Mouse (Mus musculus) splenic B cell, adult 2 months (primary cell): ENCODE data around the gene Omp.

Experiments
- DNase-seq: peaks from one replicate; pipeline ENCODE4 v3.0.0-alpha.2; 2011; ENCODE audit warnings: low read depth, low spot score
- H3K27me3 ChIP-seq: 2 replicates; pipeline ENCODE4 v1.6.1; 2012; ENCODE audit warnings: mild to moderate bottlenecking, low read length, moderate library complexity, mixed read lengths; ENCODE audit not compliant: control insufficient read depth, poor library complexity, insufficient read depth, severe bottlenecking
- H3K36me3 ChIP-seq: 2 replicates; pipeline ENCODE4 v1.6.1; 2012; ENCODE audit warnings: mild to moderate bottlenecking, low read length, moderate library complexity, mixed read lengths; ENCODE audit not compliant: control insufficient read depth, poor library complexity, insufficient read depth, severe bottlenecking

Gene Omp

GRCm38 (mm10) chr7:98177071-98177485 lies 31.8 kb upstream of the Omp start:
- DNase-seq: no peak
- Histone ChIP-seq H3K27me3 (no peaks in the 10 kb centered on the region), H3K36me3 (no peaks in the 10 kb centered on the region)

GRCm38 (mm10) chr7:98176322-98177070 lies 31.2 kb upstream of the Omp start:
- H3K27me3 ChIP-seq: no peaks in the 10 kb centered on the region
- no peaks in the 10 kb centered on the region for H3K36me3 ChIP-seq
- no peak for DNase-seq

GRCm38 (mm10) chr7:98174883-98175755 lies 29.8 kb upstream of the Omp start:
- Histone ChIP-seq H3K27me3 (no peaks in the 10 kb centered on the region), H3K36me3 (no peaks in the 10 kb centered on the region)
- DNase-seq: no peak

- no peak for DNase-seq
- Histone ChIP-seq H3K27me3 (no peaks in the 10 kb centered on the region), H3K36me3 (no peaks in the 10 kb centered on the region)
Observed at GRCm38 (mm10) chr7:98173408-98173807, 28.1 kb upstream of the Omp start.

- Histone ChIP-seq H3K36me3 (no peaks in the 10 kb centered on the region), H3K27me3 (no peaks in the 10 kb centered on the region)
- DNase-seq: no peak
Observed at GRCm38 (mm10) chr7:98172661-98173060, 27.4 kb upstream of the Omp start.

- H3K27me3 ChIP-seq: no peaks in the 10 kb centered on the region
- no peaks in the 10 kb centered on the region for H3K36me3 ChIP-seq
- DNase-seq: no peak
Observed at GRCm38 (mm10) chr7:98171141-98172073, 26.1 kb upstream of the Omp start.

GRCm38 (mm10) chr7:98164999-98165528 lies 19.8 kb upstream of the Omp start:
- H3K27me3 ChIP-seq: no peaks in the 10 kb centered on the region
- H3K36me3 ChIP-seq: peaks cover 1% of the 10 kb centered on the region; the same call in 1 of the 2 replicates
- peak; percentile 74 for DNase-seq

- H3K36me3 ChIP-seq: peaks cover 1% of the 10 kb centered on the region; the same call in 1 of the 2 replicates
- no peak for DNase-seq
- no peaks in the 10 kb centered on the region for H3K27me3 ChIP-seq
Observed at GRCm38 (mm10) chr7:98164382-98164998, 19.2 kb upstream of the Omp start.

- DNase-seq: no peak
- Histone ChIP-seq H3K27me3 (no peaks in the 10 kb centered on the region), H3K36me3 (peaks cover 1% of the 10 kb centered on the region; the same call in 1 of the 2 replicates)
Observed at GRCm38 (mm10) chr7:98163700-98164099, 18.4 kb upstream of the Omp start.

- peaks cover 1% of the 10 kb centered on the region; the same call in 1 of the 2 replicates for H3K36me3 ChIP-seq
Observed at GRCm38 (mm10) chr7:98162239-98162638, 16.9 kb upstream of the Omp start.

GRCm38 (mm10) chr7:98160041-98160740 lies 14.9 kb upstream of the Omp start:
- Histone ChIP-seq H3K27me3 (no peaks in the 10 kb centered on the region), H3K36me3 (peaks cover 1% of the 10 kb centered on the region; the same call in 1 of the 2 replicates)
- DNase-seq: no peak

More at GRCm38 (mm10) chr7:98162239-98162638, 16.9 kb upstream of the Omp start:
- no peaks in the 10 kb centered on the region for H3K27me3 ChIP-seq
- DNase-seq: no peak

GRCm38 (mm10) chr7:98158481-98158880 lies 13.2 kb upstream of the Omp start:
- DNase-seq: no peak
- peaks cover 1% of the 10 kb centered on the region; the same call in 1 of the 2 replicates for H3K36me3 ChIP-seq
- H3K27me3 ChIP-seq: no peaks in the 10 kb centered on the region

GRCm38 (mm10) chr7:98157636-98158332 lies 12.5 kb upstream of the Omp start:
- Histone ChIP-seq H3K27me3 (no peaks in the 10 kb centered on the region), H3K36me3 (peaks cover 1% of the 10 kb centered on the region; the same call in 1 of the 2 replicates)
- no peak for DNase-seq
